Mouse (Mus musculus) left cerebral cortex, postnatal 36 days (tissue): ENCODE results near the gene Trmt2b. TPM values are rescaled to one million over a fixed set of nuclear protein-coding genes. Genes with fewer than 3 reads are reported as not detected.
A peak's percentile ranks its signal among the peaks of the same experiment; 100 is the strongest.
"Not testable (repeated sequence)": the region's sequence is repeated elsewhere in the genome, so short reads cannot be mapped to it uniquely, and the experiment has no call there.

Experiments
- DNase-seq, 2 experiments: peaks; one replicate each; pipeline ENCODE4 v3.0.0; 2021 to 2022; ENCODE audit warnings: low spot score in 2 of 2, mixed read lengths in 1 of 2
- intact Hi-C: fragments of 180-260 bp; cut with DNase I; formaldehyde crosslinking; loops from one replicate; pipeline ENCODE4 v1.15.1; 2025
- total RNA-seq, 2 experiments: library from RNA; stranded (reverse); gene quantifications; 2 replicates each; pipeline ENCODE4 v1.2.3; 2021

The Trmt2b gene
- total RNA-seq, 2 experiments from 2014 or later: 8.1 to 8.7 TPM

GRCm38 (mm10) chrX:134233048-134233447 is 43.7 kb downstream of the Trmt2b start:
- DNase-seq: no peak
- intact Hi-C loops: no loop called here

- intact Hi-C loops: no loop called here
- DNase-seq: no peak
Observed at GRCm38 (mm10) chrX:134221856-134222255, 54.9 kb downstream of the Trmt2b start, which contains the start of gene Nox1. Gene Nox1, minus strand, starts transcription at chrX:134221956.

GRCm38 (mm10) chrX:134220618-134221017 is 56.2 kb downstream of the Trmt2b start:
- intact Hi-C loops: no loop called here
- DNase-seq: no peak

GRCm38 (mm10) chrX:134218161-134218560 is 58.6 kb downstream of the Trmt2b start:
- no peak for DNase-seq
- intact Hi-C loops: no loop called here

GRCm38 (mm10) chrX:134211151-134211642 is 65.6 kb downstream of the Trmt2b start:
- peak in 1 of 2 experiments; percentile 11 for DNase-seq
- intact Hi-C loops: no loop called here

- intact Hi-C loops: no loop called here
- DNase-seq: no peak
Observed at GRCm38 (mm10) chrX:134208491-134208890, 68.3 kb downstream of the Trmt2b start.

- DNase-seq, intact Hi-C loops: not testable (repeated sequence)
Observed at GRCm38 (mm10) chrX:134187201-134187600, 89.6 kb downstream of the Trmt2b start, which contains the start of gene Arl13a. Gene Arl13a, plus strand, starts transcription at chrX:134187501.

GRCm38 (mm10) chrX:134174699-134175098 is 102.1 kb downstream of the Trmt2b start:
- DNase-seq: no peak
- intact Hi-C loops: no loop called here

Other genes starting within 250 kb of the Trmt2b start
- gene Cstf2, start 217.8 kb downstream of the Trmt2b start, total RNA-seq: 100 to 1,000 TPM; 110 to 135 TPM
- 1 to 10 TPM; 1.2 to 1.6 TPM for gene Xkrx, start 114.9 kb downstream of the Trmt2b start, total RNA-seq
- not detected for gene Arl13a, start 89.5 kb downstream of the Trmt2b start, total RNA-seq
- gene Nox1, start 55.0 kb downstream of the Trmt2b start, total RNA-seq: not detected
- gene Tmem35a, start 18.2 kb upstream of the Trmt2b start, total RNA-seq: 10 to 100 TPM; 54.4 to 65.1 TPM
- under 1 TPM; 0.11 to 0.25 TPM for gene Cenpi, start 31.1 kb upstream of the Trmt2b start, total RNA-seq
- 10 to 100 TPM; 53.0 to 66.3 TPM for gene Drp2, start 127.6 kb upstream of the Trmt2b start, total RNA-seq
- under 1 TPM in 1 of 2 experiments, not detected in 1; 0.45 TPM for gene Taf7l, start 199.5 kb upstream of the Trmt2b start, total RNA-seq